Mouse (Mus musculus) frontal cortex, postnatal 36 days (tissue): Measurements from ENCODE around the gene Esr2.

Experiments
- DNase-seq, 2 experiments: peaks; one replicate each; pipeline ENCODE4 v3.0.0; 2022; ENCODE audit warnings: low spot score in 2 of 2

The Esr2 gene

DNA sequence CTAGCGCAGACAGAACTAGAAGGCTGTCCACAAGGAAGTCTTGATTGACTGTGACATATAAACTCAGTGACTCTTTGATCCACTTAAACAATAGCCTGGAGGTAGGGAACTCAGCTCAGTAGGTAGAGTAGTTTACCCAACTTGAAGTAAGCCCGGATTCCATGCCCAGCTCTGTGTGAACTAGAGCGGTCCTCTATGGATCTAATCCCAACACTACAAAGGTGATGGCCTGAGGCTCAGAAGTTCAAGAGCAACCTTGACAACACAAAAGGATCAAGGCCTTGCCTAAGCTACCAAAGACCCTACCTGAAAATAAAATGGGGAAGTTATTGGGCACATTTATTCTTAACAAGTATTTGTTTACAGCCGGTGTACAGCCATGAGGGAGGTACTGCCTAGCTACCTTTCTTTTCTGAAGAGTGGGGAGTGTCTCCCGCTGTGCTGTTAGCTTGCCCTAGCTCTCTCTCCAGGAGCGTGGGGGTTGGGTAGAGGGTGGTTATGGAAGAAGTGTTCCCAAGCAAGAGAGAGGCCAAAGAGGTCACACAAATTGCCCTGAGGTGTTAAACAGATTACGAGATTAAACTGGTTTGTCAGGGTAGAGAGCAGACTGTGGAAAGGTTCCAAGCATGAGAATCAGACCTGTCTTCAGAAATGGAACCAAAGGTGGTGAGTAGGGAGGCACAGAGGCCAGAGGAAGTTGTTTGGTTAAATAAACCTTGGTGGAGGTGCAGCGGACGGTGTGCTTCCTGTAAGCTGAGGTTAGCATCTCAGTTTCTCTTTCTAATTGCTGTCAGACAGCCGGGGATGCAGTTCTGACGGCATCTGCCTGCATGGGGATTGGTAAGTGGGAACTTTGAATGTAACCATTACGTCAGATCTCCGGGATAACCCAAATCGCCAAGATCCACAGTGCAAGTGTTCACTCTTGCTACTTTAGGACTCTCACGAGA lies 90.8 kb downstream of the Esr2 start:
- no peak for DNase-seq

DNA sequence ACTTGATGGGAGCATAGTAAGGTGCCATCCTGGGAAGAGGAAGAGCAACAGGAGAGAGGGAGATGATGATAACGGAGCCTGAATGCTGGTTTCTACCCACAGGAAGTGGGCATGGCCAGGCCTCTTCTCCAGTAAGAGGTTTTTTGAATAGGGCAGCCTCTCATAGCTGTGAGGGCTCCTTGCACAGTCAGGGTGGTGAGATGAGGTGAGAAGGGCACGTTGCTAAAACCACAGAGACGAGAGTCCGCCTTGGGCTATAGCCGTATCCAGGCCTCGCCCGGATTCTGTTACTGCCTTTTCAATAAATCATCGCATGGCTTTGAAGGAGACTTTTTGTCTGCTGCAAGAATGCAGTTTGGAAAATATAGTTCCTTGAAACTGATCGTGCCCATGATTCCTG lies 92.0 kb downstream of the Esr2 start:
- no peak for DNase-seq

DNA sequence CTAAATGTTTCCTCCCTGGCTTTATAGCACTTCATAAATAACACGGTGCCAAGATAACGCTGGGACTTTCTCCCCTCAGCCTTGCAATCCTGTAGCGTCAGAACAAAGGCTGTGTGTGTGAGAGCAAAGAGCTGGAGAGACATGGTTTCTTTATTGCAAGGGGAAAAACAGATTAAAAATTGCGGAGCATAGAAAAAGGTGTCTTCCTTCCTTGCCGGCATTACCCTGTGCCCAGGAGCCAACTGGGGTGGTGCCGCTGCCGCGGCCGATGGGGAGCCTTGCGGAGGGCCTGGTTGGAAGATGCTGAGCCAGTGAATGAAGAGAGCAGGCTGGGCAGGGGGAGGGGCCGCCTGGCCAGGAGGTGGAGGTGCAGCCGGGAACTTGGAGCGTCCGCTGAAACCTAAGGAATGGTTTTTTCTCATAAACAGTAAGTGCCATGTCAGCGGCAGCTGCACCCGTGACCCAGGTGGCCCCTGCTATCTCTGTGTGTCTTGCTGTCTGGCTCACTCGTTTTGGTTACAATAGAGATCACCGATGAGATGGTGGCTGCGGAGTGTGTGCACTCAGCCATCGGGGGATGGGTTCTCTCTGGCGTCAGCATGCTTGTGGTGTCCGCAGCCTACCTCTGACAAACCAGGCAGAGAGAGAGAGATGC lies 95.4 kb downstream of the Esr2 start:
- peak; percentile 80 to 84 for DNase-seq

DNA sequence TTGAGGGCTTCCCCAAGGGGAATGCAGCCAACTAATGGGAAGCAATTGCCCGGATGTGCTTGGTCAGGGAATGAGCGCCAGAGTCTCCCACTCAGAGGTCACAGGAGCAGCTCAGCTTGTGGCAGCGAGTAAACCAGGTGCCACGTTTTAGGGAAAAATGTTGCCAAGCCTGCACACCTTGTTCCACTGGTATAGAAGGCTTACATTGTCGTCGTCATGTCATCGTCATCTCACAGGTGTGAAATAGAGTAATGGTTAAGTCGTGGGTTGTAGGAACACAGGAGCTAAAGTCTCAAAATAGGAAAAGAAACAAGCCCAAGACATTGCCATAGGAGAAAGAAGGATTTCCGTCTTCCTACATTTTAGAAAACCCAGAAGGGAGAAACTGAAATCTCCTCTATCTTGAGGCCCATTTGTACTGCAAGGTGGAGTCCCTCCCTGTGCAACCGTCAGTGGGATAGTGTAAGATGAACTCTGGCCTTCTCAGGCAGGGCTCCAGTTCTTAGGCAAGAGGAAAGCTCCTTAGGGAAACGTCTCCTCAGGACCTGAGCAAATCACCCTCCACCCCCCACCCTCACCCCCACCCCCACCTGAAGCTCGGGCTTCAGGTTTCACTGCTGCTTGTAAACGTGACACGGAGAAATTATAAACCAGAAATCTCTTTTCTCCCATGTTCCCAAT lies 96.0 kb downstream of the Esr2 start:
- DNase-seq = no peak

DNA sequence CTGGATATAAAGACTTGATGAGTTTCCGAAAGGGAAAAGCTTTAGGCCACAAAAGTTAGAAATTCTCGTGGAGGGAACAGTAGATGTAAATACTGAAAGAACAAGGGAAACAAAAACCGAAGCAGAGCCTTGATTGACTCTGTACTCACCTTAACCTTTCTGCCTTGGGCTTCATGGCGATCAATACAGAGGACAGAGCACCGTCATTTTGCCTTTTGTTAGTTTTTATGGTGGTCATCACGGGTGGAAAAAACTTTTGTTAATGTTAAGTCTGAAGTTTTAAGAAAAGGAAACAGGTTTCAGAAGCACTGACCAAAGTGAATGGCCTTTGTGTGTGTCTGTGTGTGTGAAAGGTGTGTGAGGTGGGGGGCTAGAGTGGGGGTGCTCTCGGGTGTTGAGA lies 103.1 kb downstream of the Esr2 start:
- no peak for DNase-seq

DNA sequence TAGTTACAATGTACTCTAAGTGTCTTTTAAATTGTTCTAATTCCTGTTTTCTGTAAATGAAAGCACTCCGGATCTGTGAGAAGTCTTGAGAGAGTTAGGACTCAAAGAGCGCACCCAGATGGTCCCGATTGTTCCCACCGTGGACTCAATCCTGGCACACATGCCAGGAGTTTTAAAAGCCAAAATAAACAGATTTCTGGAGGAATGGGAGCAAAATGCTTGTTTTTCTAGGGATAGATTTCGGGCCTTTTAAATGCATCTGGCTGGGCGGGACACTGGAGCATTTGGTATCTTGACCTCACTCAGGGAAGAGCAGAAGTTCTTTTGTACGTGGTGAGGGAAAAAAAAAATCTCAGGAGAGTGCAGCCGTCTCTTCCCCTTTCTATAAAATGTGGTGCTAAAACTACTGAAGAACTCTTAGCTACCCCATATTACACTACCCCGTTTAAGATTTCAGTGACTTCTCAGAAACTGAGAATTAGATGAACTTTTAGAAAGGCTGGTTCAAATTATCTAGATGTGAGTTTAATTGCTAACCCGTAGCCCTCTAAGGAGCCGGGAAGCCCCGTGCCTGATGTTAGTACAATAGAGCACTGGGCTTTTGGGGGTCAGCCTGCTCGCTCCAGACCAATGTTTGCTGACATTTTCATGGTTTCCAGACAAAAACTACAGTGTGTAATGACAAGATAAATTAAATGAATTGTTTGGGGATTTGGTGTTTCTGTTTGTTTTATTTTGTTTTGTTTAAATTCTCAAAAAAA lies 103.8 kb downstream of the Esr2 start:
- DNase-seq = no peak

DNA sequence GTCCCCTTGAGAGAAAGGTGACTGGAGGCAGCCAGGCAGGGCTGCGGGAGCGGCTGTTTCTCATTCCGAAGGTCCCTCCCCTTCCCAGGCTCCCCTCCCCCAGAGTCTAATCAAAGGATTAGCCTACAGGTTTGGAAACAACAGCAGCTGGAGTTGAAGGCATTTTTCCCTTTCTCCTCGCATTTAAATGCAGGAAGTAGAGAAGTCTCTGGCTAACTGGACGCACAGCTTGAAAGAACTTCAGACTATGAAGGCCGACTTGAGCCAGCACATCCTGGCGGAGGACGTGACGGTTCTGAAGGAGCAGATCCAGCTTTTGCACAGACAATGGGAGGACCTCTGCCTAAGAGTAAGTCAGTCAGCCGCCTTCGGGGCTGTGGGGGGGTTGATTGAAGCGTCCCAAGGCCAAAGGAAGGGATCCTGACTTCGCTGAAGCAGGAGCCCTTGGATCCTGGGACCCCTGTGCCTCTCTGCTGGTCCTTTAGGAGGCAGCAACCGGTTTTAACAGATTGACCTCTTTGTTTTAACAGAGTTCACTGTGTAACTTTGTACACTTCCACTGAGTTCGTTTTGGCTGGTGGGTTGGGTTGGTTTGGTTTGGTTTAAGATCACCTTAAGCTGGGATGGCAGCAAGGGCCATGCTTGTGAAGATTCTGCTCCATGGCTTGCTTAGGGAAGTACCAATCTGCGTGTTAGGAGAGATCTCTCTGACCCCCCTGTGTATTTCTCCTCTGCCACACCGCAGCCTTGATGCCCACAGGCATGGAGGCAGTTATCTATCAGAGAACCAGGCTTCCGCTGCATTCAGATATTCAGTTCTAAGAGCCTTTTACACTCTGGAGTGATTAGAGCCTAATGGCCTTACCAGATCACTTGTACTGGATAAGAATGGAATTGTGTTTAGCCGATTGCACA lies 104.9 kb downstream of the Esr2 start:
- no peak for DNase-seq
